Mouse (Mus musculus) MEL (cell line): ENCODE data around the gene Ppp1r18. TPM values are rescaled to one million over a fixed set of nuclear protein-coding genes. Genes with fewer than 3 reads are reported as not detected.

Experiments
- DNase-seq: peaks from one replicate; pipeline ENCODE4 v3.0.0; 2011; ENCODE audit warnings: low read depth, low spot score
- H3K27ac ChIP-seq: 2 replicates; pipeline ENCODE4 v1.5.1; 2012; ENCODE audit warnings: low read depth, mild to moderate bottlenecking, control low read depth, low read length, moderate library complexity; ENCODE audit not compliant: control insufficient read depth
- H3K27me3 ChIP-seq, 2 experiments: fragments of 150-350 bp in 1 of 2; sonication (generic) in 1 of 2; 2 replicates each; pipeline ENCODE4 v1.6.1; 2012; ENCODE audit warnings: low read length in 2 of 2, mild to moderate bottlenecking in 2 of 2, improper control_type of control experiment in 1 of 2, moderate library complexity in 1 of 2; ENCODE audit not compliant: insufficient read depth in 2 of 2, control insufficient read depth in 1 of 2
- H3K36me3 ChIP-seq, 2 experiments: 2 replicates each; pipeline ENCODE4 v1.6.1; 2012 to 2014; ENCODE audit warnings: low read length in 2 of 2, improper control_type of control experiment in 1 of 2, inconsistent platforms in 1 of 2, mild to moderate bottlenecking in 1 of 2; ENCODE audit not compliant: insufficient read depth in 2 of 2, control insufficient read depth in 1 of 2
- H3K4me1 ChIP-seq, 2 experiments: fragments of 150-350 bp in 1 of 2; sonication (generic) in 1 of 2; 2 replicates each; pipeline ENCODE4 v1.6.1; 2012; ENCODE audit warnings: low read length in 2 of 2, improper control_type of control experiment in 1 of 2, mild to moderate bottlenecking in 1 of 2; ENCODE audit not compliant: insufficient read depth in 2 of 2, control insufficient read depth in 1 of 2
- H3K4me3 ChIP-seq, 2 experiments: fragments of 150-350 bp in 1 of 2; sonication (generic) in 1 of 2; 2 replicates each; pipeline ENCODE4 v1.5.1; 2012; ENCODE audit warnings: low read depth in 2 of 2, low read length in 2 of 2, mild to moderate bottlenecking in 2 of 2, moderate library complexity in 2 of 2, control low read depth in 1 of 2, improper control_type of control experiment in 1 of 2; ENCODE audit not compliant: control insufficient read depth in 1 of 2, insufficient read depth in 1 of 2
- H3K79me2 ChIP-seq: 2 replicates; pipeline ENCODE4 v1.6.1; 2012; ENCODE audit warnings: mild to moderate bottlenecking, low read length, moderate library complexity; ENCODE audit not compliant: control insufficient read depth, poor library complexity, insufficient read depth
- H3K9ac ChIP-seq: 2 replicates; pipeline ENCODE4 v1.6.1; 2012; ENCODE audit warnings: low read depth, mild to moderate bottlenecking, control low read depth, low read length, moderate library complexity; ENCODE audit not compliant: control insufficient read depth, poor library complexity, severe bottlenecking
- H3K9me3 ChIP-seq: fragments of 150-350 bp; sonication (generic); replicated peaks from 2 replicates; pipeline ENCODE4 v1.6.1; 2012; ENCODE audit warnings: mild to moderate bottlenecking, low read length, improper control_type of control experiment, moderate library complexity; ENCODE audit not compliant: insufficient read depth
- CHD2 ChIP-seq: IDR thresholded peaks from 2 replicates; pipeline ENCODE4 v1.6.1; 2011; ENCODE audit warnings: low read length, improper control_type of control experiment
- CTCF ChIP-seq, 3 experiments: IDR thresholded peaks in 2 of 3; conservative IDR thresholded peaks in 1 of 3; 2 replicates each; pipeline ENCODE4 v1.5.1; 2011 to 2012; ENCODE audit warnings: low read length in 3 of 3, low read depth in 2 of 3, mild to moderate bottlenecking in 2 of 3, improper control_type of control experiment in 1 of 3, inconsistent platforms in 1 of 3, mixed read lengths in 1 of 3, moderate library complexity in 1 of 3; ENCODE audit not compliant: control insufficient read depth in 1 of 3, insufficient read depth in 1 of 3, poor library complexity in 1 of 3, severe bottlenecking in 1 of 3
- ELF1 ChIP-seq: IDR thresholded peaks from 2 replicates; pipeline ENCODE4 v1.6.1; 2014; ENCODE audit warnings: low read depth, mild to moderate bottlenecking, inconsistent platforms, low read length, improper control_type of control experiment, moderate library complexity
- EP300 ChIP-seq, 2 experiments: IDR thresholded peaks; 2 replicates each; pipeline ENCODE4 v1.6.1; 2011; ENCODE audit warnings: improper control_type of control experiment in 2 of 2, low read length in 2 of 2, low read depth in 1 of 2, mild to moderate bottlenecking in 1 of 2
- ETS1 ChIP-seq: IDR thresholded peaks from 2 replicates; pipeline ENCODE4 v1.6.1; 2012; ENCODE audit warnings: low read depth, mild to moderate bottlenecking, inconsistent platforms, low read length, improper control_type of control experiment, moderate library complexity
- GABPA ChIP-seq: IDR thresholded peaks from 2 replicates; pipeline ENCODE4 v1.6.1; 2012; ENCODE audit warnings: low read depth, mild to moderate bottlenecking, inconsistent platforms, low read length, improper control_type of control experiment, moderate library complexity
- GATA1 ChIP-seq: IDR thresholded peaks from 2 replicates; pipeline ENCODE4 v1.6.1; 2011; ENCODE audit warnings: low read depth, low read length, improper control_type of control experiment
- MAFK ChIP-seq: IDR thresholded peaks from 2 replicates; pipeline ENCODE4 v1.6.1; 2011; ENCODE audit warnings: low read depth, mild to moderate bottlenecking, low read length, improper control_type of control experiment, borderline replicate concordance
- MAX ChIP-seq: IDR thresholded peaks from 2 replicates; pipeline ENCODE4 v1.6.1; 2011; ENCODE audit warnings: low read length, improper control_type of control experiment
- MAZ ChIP-seq: IDR thresholded peaks from 2 replicates; pipeline ENCODE4 v1.6.1; 2012; ENCODE audit warnings: low read depth, mild to moderate bottlenecking, inconsistent platforms, low read length, improper control_type of control experiment
- MXI1 ChIP-seq: IDR thresholded peaks from 2 replicates; pipeline ENCODE4 v1.6.1; 2011; ENCODE audit warnings: mild to moderate bottlenecking, low read depth, low read length, improper control_type of control experiment
- MYB ChIP-seq: IDR thresholded peaks from 2 replicates; pipeline ENCODE4 v1.6.1; 2011; ENCODE audit warnings: mild to moderate bottlenecking, low read depth, low read length, improper control_type of control experiment
- MYC ChIP-seq: IDR thresholded peaks from 2 replicates; pipeline ENCODE4 v1.6.1; 2011; ENCODE audit warnings: low read depth, mild to moderate bottlenecking, low read length, improper control_type of control experiment, moderate library complexity
- NELFE ChIP-seq: IDR thresholded peaks from 2 replicates; pipeline ENCODE4 v1.6.1; 2011; ENCODE audit warnings: low read depth, low read length, improper control_type of control experiment
- NRF1 ChIP-seq: IDR thresholded peaks from 2 replicates; pipeline ENCODE4 v1.6.1; 2014; ENCODE audit warnings: low read depth, mild to moderate bottlenecking, inconsistent platforms, low read length, improper control_type of control experiment, moderate library complexity; ENCODE audit not compliant: poor library complexity, insufficient read depth, severe bottlenecking
- POLR2A ChIP-seq, 2 experiments: IDR thresholded peaks; 2 replicates each; pipeline ENCODE4 v1.6.1; 2011 to 2012; ENCODE audit warnings: low read length in 2 of 2, mild to moderate bottlenecking in 2 of 2, control low read depth in 1 of 2, improper control_type of control experiment in 1 of 2, low read depth in 1 of 2, moderate library complexity in 1 of 2; ENCODE audit not compliant: control insufficient read depth in 1 of 2, insufficient read depth in 1 of 2, poor library complexity in 1 of 2
- RCOR1 ChIP-seq: IDR thresholded peaks from 2 replicates; pipeline ENCODE4 v1.6.1; 2012; ENCODE audit warnings: low read depth, mild to moderate bottlenecking, inconsistent platforms, low read length, improper control_type of control experiment
- TAL1 ChIP-seq: IDR thresholded peaks from 2 replicates; pipeline ENCODE4 v1.6.1; 2012; ENCODE audit warnings: mild to moderate bottlenecking, inconsistent platforms, low read length, moderate library complexity, mixed read lengths
- TBP ChIP-seq: IDR thresholded peaks from 2 replicates; pipeline ENCODE4 v1.8.0; 2011; ENCODE audit warnings: low read depth, low read length, improper control_type of control experiment
- TCF12 ChIP-seq: IDR thresholded peaks from 2 replicates; pipeline ENCODE4 v1.6.1; 2014; ENCODE audit warnings: low read depth, mild to moderate bottlenecking, inconsistent platforms, low read length, improper control_type of control experiment, moderate library complexity
- ZKSCAN1 ChIP-seq: IDR thresholded peaks from 2 replicates; pipeline ENCODE4 v1.6.1; 2012; ENCODE audit warnings: low read depth, mild to moderate bottlenecking, inconsistent platforms, low read length, improper control_type of control experiment, moderate library complexity
- polyA plus RNA-seq, 2 experiments: library from polyadenylated mRNA; stranded (reverse) in 1 of 2; unstranded in 1 of 2; fragments of >175 nt in 1 of 2; fragments of >200 nt in 1 of 2; gene quantifications; 2 replicates each; pipeline versions ENCODE4 v1.2.1 to v1.2.4; 2012; ENCODE audit warnings: low replicate concordance in 2 of 2, low read depth in 1 of 2; ENCODE audit not compliant: insufficient read length in 2 of 2, insufficient read depth in 1 of 2, missing spikeins in 1 of 2
- total RNA-seq: library from RNA; depleted of rRNA; stranded (reverse); fragments of 300-350 nt; gene quantifications from 2 replicates; pipeline ENCODE4 v1.2.3, GENCODE M21; 2012

The Ppp1r18 gene
- total and polyA plus RNA-seq, 3 experiments = 10.1 to 36.2 TPM; not detected in 1

- H3K79me2 ChIP-seq = peaks cover 2% of the 10 kb centered on the region
- H3K27ac ChIP-seq = no peak overlapping the region
- H3K4me3 ChIP-seq = no peak overlapping the region
- no peaks in the 10 kb centered on the region for H3K9me3 ChIP-seq
- TF ChIP-seq MYB (no peak), CTCF (IDR thresholded peaks at IDR 0.05 in 2 of 3, conservative IDR thresholded peaks at IDR 0.05 in 1 of 3; ENCODE audit: control insufficient read depth in 1 of 3, insufficient read depth in 1 of 3, low read depth in 2 of 3, low read length in 3 of 3, poor library complexity in 1 of 3, severe bottlenecking in 1 of 3) (no peak), TCF12 (no peak), MYC (no peak), NELFE (no peak), ETS1 (no peak), CHD2 (no peak), NRF1 (no peak), MAZ (no peak), TBP (no peak)
- peaks cover 3 to 26% of the 10 kb centered on the region in 2 experiments for H3K4me1 ChIP-seq
- DNase-seq = no peak
- H3K9ac ChIP-seq = no peak overlapping the region
- peaks cover 0 to 22% of the 10 kb centered on the region in 2 experiments; a peak in 2 of 4 replicates for H3K36me3 ChIP-seq
- no peaks in the 10 kb centered on the region for H3K27me3 ChIP-seq
These were observed 48.2 kb upstream of the Ppp1r18 start for GRCm38 (mm10) chr17:35817226-35817625.

- no peak overlapping the region for H3K27ac ChIP-seq
- no peaks in the 10 kb centered on the region for H3K27me3 ChIP-seq
- TF ChIP-seq ZKSCAN1 = no peak
- no peak for TF ChIP-seq TCF12
- 0 out of 2 replicates have a peak, but pooled peaks have one; percentile 12 for TF ChIP-seq GATA1
- no peak for TF ChIP-seq MAFK
- TF ChIP-seq MXI1 = peak; percentile 38; the same call in 1 of the 2 replicates
- TF ChIP-seq ELF1 = no peak
- peak; percentile 4 to 36; a peak in 1 of 4 replicates for TF ChIP-seq EP300 (IDR thresholded peaks at IDR 0.05; ENCODE audit: low read depth in 1 of 2, low read length in 2 of 2)
- peak; percentile 33; the same call in 1 of the 2 replicates for TF ChIP-seq MAX
- no peak for TF ChIP-seq POLR2A (IDR thresholded peaks at IDR 0.05; ENCODE audit: control insufficient read depth in 1 of 2, insufficient read depth in 1 of 2, low read depth in 1 of 2, low read length in 2 of 2, poor library complexity in 1 of 2)
- TF ChIP-seq RCOR1 = no peak
- no peak for TF ChIP-seq GABPA
- TF ChIP-seq TAL1 = peak; percentile 63
- H3K4me3 ChIP-seq = no peak overlapping the region
- H3K79me2 ChIP-seq = peaks cover 11% of the 10 kb centered on the region
- H3K36me3 ChIP-seq = peaks cover 0 to 15% of the 10 kb centered on the region in 2 experiments; a peak in 2 of 4 replicates
- H3K4me1 ChIP-seq = peaks cover 0 to 15% of the 10 kb centered on the region in 2 experiments; a peak in 2 of 4 replicates
- H3K9ac ChIP-seq = no peak overlapping the region
- DNase-seq = no peak
- no peaks in the 10 kb centered on the region for H3K9me3 ChIP-seq
These were observed 45.3 kb upstream of the Ppp1r18 start for GRCm38 (mm10) chr17:35820111-35820510.
